Mouse (Mus musculus) right cerebral cortex, postnatal 14 days (tissue): ENCODE measurements at regions not wholly inside any gene's neighbourhood (a gene's known extent, or its start where the extent isn't known, plus 50 kb on each side); places are given as distances from the start of the nearest gene placed in this dataset.
A peak's percentile ranks its signal among the peaks of the same experiment; 100 is the strongest.

Source experiments
- DNase-seq: peaks from one replicate; pipeline ENCODE4 v3.0.0; 2022

- DNase-seq = no peak
Observed at GRCm38 (mm10) chr12:27140335-27140702, 202.1 kb downstream of the Sox11 start.

GRCm38 (mm10) chr12:27139683-27140334 lies 202.6 kb downstream of the Sox11 start:
- DNase-seq = no peak

GRCm38 (mm10) chr12:27138663-27139633 lies 203.4 kb downstream of the Sox11 start:
- DNase-seq = no peak

- DNase-seq = no peak
Observed at GRCm38 (mm10) chr12:27135997-27136559, 206.3 kb downstream of the Sox11 start.

- DNase-seq = no peak
Observed at GRCm38 (mm10) chr12:27130544-27130943, 211.8 kb downstream of the Sox11 start.

- no peak for DNase-seq
Observed at GRCm38 (mm10) chr12:27127054-27127605, 215.2 kb downstream of the Sox11 start.

GRCm38 (mm10) chr12:27118581-27118980 lies 223.8 kb downstream of the Sox11 start:
- no peak for DNase-seq

- DNase-seq = no peak
Observed at GRCm38 (mm10) chr12:27115392-27115791, 227.0 kb downstream of the Sox11 start.

- peak; percentile 10 for DNase-seq
Observed at GRCm38 (mm10) chr12:27104925-27105571, 237.3 kb downstream of the Sox11 start.

GRCm38 (mm10) chr12:27102996-27103395 lies 239.4 kb downstream of the Sox11 start:
- no peak for DNase-seq

GRCm38 (mm10) chr12:27089206-27089605 lies 253.2 kb downstream of the Sox11 start:
- no peak for DNase-seq

GRCm38 (mm10) chr12:27085890-27086289 lies 256.5 kb downstream of the Sox11 start:
- DNase-seq = no peak

- no peak for DNase-seq
Observed at GRCm38 (mm10) chr12:27083645-27084550, 258.5 kb downstream of the Sox11 start.

- peak; percentile 18 for DNase-seq
Observed at GRCm38 (mm10) chr12:27083089-27083488, 259.3 kb downstream of the Sox11 start.

- DNase-seq = peak; percentile 88
Observed at GRCm38 (mm10) chr12:27082624-27083023, 259.8 kb downstream of the Sox11 start.

GRCm38 (mm10) chr12:27076107-27076738 lies 266.2 kb downstream of the Sox11 start:
- no peak for DNase-seq

GRCm38 (mm10) chr12:27065011-27065517 lies 277.3 kb downstream of the Sox11 start:
- no peak for DNase-seq

GRCm38 (mm10) chr12:27063518-27063917 lies 278.9 kb downstream of the Sox11 start:
- no peak for DNase-seq

- no peak for DNase-seq
Observed at GRCm38 (mm10) chr12:27062511-27063264, 279.7 kb downstream of the Sox11 start.

GRCm38 (mm10) chr12:27062061-27062461 lies 280.3 kb downstream of the Sox11 start:
- peak; percentile 64 for DNase-seq
